Mouse (Mus musculus) megakaryocyte, adult 5-6 weeks (primary cell): ENCODE data around the gene Tmem17. TPM values are rescaled to one million over a fixed set of nuclear protein-coding genes. Genes with fewer than 3 reads are reported as not detected.

Source experiments
- ATAC-seq: 2 replicates; pipeline ENCODE4 v1.8.0; 2016; ENCODE audit warnings: mild to moderate bottlenecking, inconsistent platforms; ENCODE audit not compliant: poor library complexity, severe bottlenecking
- total RNA-seq, 2 experiments: library from RNA; stranded (forward) in 1 of 2; stranded (reverse) in 1 of 2; fragments of 153-499, 151-499 nt in 1 of 2; fragments of 221-1000, 200-1000 nt in 1 of 2; gene quantifications; 2 replicates each; pipeline versions ENCODE4 v1.2.3 to v1.2.4; 2015 to 2017

The Tmem17 gene
- total RNA-seq, 2 experiments from 2014 or later, result 0.40 to 1.2 TPM

GRCm38 (mm10) chr11:22564676-22565075 lies 52.8 kb downstream of the Tmem17 start:
- ATAC-seq, result no peak

Other genes starting within 250 kb of the Tmem17 start
- gene Ehbp1, start 169.8 kb upstream of the Tmem17 start, total RNA-seq (2015), result 2.4 and 2.6 TPM in 2 replicates
- gene Ehbp1, start 169.8 kb upstream of the Tmem17 start, total RNA-seq (2017), result 1.8 and 2.4 TPM in 2 replicates